Mouse (Mus musculus) E14TG2a.4 (cell line): ENCODE data around the gene Pbld1.
A peak's percentile ranks its signal among the peaks of the same experiment; 100 is the strongest.

Source experiments
- H3K27me3 ChIP-seq: 2 replicates; pipeline ENCODE4 v1.6.1; 2014; ENCODE audit warnings: low read length, control low read depth; ENCODE audit not compliant: insufficient read depth
- H3K36me3 ChIP-seq: 2 replicates; pipeline ENCODE4 v1.6.1; 2014; ENCODE audit warnings: low read length, control low read depth; ENCODE audit not compliant: insufficient read depth
- H3K4me1 ChIP-seq: replicated peaks from 2 replicates; pipeline ENCODE4 v1.6.1; 2014; ENCODE audit warnings: low read depth, low read length, control low read depth
- H3K4me3 ChIP-seq: replicated peaks from 2 replicates; pipeline ENCODE4 v1.5.1; 2014; ENCODE audit warnings: mild to moderate bottlenecking, low read length
- H3K9me3 ChIP-seq: 2 replicates; pipeline ENCODE4 v1.6.1; 2014; ENCODE audit warnings: low read length, control low read depth
- CTCF ChIP-seq: conservative IDR thresholded peaks from 2 replicates; pipeline ENCODE4 v1.5.1; 2014; ENCODE audit warnings: low read length
- NANOG ChIP-seq: IDR thresholded peaks from 2 replicates; pipeline ENCODE4 v1.6.1; 2014; ENCODE audit warnings: borderline replicate concordance, low read length, mixed read lengths
- POU5F1 ChIP-seq: IDR thresholded peaks from 2 replicates; pipeline ENCODE4 v1.6.1; 2014; ENCODE audit warnings: low read length, borderline replicate concordance

Gene Pbld1

DNA sequence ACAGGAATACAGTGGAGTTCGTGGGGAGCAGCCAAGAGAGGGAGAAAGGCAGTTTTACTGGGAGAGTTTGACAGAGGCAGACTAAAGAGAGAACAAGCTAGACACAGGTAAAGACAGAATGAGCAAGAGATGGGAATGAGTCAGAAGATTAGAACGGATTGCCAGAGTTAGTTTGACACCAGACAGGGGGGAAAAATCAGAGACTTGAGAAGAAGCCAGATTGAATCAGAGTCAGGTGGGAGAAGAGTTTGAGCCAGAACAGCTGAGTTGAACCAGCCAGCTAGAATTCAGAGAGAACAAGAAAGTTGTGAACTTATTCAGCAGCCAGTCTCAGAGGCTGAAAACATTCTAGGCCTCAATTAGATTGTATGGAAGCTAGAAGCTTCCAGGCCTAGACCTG is at the start of gene Pbld1:
Pbld1 (plus strand) TSS at position 301 of the 400 bp plus-strand sequence.
- TF ChIP-seq CTCF = no peak
- TF ChIP-seq POU5F1 = no peak
- TF ChIP-seq NANOG = no peak

DNA sequence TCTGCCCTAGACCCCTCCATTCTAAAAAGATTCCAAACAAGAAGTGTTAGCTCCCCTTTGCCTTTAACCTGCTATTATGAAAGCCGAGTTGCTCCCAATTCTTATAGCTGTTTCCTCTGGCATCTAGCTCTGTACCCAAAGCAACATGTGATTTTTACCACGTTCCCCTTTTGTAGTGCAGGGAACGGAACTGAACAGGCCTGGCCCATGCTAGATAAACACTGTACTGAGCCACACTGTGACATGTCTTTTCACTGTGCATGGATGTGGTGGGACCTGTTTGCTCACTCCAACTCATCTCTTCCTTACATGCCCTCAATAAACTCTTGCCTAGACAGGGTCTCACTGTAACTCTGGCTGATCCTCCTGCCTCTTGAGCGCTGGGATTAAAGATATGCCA is 49.7 kb upstream of the Pbld1 start:
- no peak overlapping the region for H3K4me3 ChIP-seq
- TF ChIP-seq CTCF = no peak
- TF ChIP-seq NANOG = no peak
- no peak for TF ChIP-seq POU5F1
- no peaks in the 10 kb centered on the region for H3K27me3 ChIP-seq
- H3K4me1 ChIP-seq = peaks cover 23% of the 10 kb centered on the region
- H3K36me3 ChIP-seq = peaks cover 96% of the 10 kb centered on the region
- H3K9me3 ChIP-seq = no peaks in the 10 kb centered on the region

More for the DNA sequence above, at the start of gene Pbld1:
- H3K9me3 ChIP-seq = 0 out of 2 replicates have a peak, but pooled peaks cover 3% of the 10 kb centered on the region
- no peaks in the 10 kb centered on the region for H3K36me3 ChIP-seq
- H3K27me3 ChIP-seq = peaks cover 26% of the 10 kb centered on the region
- no peak within 1 kb of the TSS for H3K4me3 ChIP-seq
- H3K4me1 ChIP-seq = peaks cover 37% of the 10 kb centered on the region

GRCm38 (mm10) chr10:63011556-63011955 is 48.4 kb upstream of the Pbld1 start:
- Histone ChIP-seq H3K9me3 (no peaks in the 10 kb centered on the region), H3K4me3 (no peak overlapping the region), H3K4me1 (peaks cover 23% of the 10 kb centered on the region), H3K36me3 (peaks cover 98% of the 10 kb centered on the region), H3K27me3 (no peaks in the 10 kb centered on the region)
- no peak for TF ChIP-seq NANOG
- no peak for TF ChIP-seq POU5F1
- TF ChIP-seq CTCF = no peak

DNA sequence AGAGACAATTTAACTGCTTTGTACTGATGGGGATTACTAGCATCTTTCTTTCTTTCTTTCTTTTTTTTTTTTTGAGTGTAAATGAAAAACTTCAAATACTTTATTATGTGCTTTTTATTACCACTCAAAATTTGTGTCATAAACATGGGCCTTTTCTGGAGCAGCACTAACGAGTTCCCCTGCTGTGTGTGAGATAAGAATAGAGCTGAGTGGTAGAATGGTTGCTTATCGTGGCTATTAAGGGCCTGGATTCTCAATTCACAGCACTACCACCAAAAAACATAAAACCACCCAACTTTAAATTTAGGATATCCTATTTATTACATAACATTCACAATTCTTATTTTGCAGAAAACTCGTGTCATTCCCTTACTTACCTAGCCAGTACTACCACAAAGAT is 46.5 kb upstream of the Pbld1 start:
- no peak for TF ChIP-seq CTCF
- TF ChIP-seq POU5F1 = no peak
- no peak for TF ChIP-seq NANOG
- Histone ChIP-seq H3K4me3 (no peak overlapping the region), H3K36me3 (peaks cover 95% of the 10 kb centered on the region), H3K27me3 (no peaks in the 10 kb centered on the region), H3K4me1 (peaks cover 19% of the 10 kb centered on the region), H3K9me3 (no peaks in the 10 kb centered on the region)

DNA sequence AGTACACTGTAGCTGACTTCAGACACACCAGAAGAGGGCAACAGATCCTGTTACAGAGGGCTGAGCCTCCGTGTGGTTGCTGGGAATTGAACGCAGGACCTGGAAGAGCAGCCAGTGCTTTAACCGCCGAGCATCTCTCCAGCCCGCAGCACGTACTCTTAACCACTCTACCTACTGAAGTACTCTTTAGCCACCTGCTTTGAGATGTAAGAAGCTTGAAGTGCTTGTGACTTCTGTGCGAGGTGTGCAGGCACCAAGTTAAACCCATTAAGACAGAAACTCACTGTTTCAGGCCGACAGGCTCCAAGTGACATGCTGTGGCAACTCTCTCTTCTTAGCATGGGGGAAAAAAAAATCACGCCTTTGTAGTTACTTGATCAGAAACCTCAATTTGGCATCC is 45.8 kb upstream of the Pbld1 start:
- Histone ChIP-seq H3K4me1 (peaks cover 21% of the 10 kb centered on the region), H3K4me3 (no peak overlapping the region), H3K36me3 (peaks cover 94% of the 10 kb centered on the region), H3K27me3 (no peaks in the 10 kb centered on the region), H3K9me3 (no peaks in the 10 kb centered on the region)
- TF ChIP-seq POU5F1 = no peak
- TF ChIP-seq CTCF = no peak
- no peak for TF ChIP-seq NANOG

DNA sequence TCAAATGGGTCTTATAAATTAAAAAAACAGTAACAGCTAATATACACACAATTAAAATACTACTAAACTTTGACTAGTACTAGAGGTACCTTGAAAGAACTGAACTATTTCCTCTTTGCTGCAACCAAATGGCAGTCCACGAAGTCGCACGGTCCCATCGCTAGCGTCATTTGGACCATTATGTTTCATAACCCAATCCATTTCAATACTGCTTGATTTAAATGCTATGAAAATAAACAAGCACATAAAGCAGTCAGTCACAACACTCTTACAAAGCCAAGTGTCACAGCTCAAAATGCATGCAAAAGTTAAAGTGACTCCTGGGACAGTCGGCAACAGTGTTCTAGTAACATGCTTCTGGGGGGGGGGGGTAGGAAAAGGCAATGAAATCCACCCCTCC is 40.7 kb upstream of the Pbld1 start:
- H3K27me3 ChIP-seq = no peaks in the 10 kb centered on the region
- H3K36me3 ChIP-seq = peaks cover 57% of the 10 kb centered on the region
- H3K4me3 ChIP-seq = no peak overlapping the region
- H3K9me3 ChIP-seq = no peaks in the 10 kb centered on the region
- TF ChIP-seq NANOG = no peak
- no peak for TF ChIP-seq CTCF
- no peak for TF ChIP-seq POU5F1
- peaks cover 30% of the 10 kb centered on the region for H3K4me1 ChIP-seq

DNA sequence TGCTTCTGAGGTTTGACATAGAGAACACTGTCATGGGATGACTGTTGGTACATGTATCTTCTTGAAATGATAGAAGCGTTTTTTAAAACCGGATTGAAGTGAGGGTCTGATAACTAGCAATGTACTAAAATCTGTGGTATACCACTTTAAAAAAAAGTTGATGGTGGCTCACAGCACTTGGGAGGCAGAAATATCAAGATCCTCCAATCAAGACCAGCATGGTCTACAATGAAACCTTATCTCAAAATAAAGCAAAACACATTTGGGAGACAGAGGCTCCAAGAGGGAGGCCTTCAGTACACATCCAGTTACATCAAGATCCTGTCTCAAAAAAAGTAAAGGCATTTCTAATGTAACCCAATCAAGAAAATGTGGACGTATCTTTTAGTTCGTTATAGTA is 38.3 kb upstream of the Pbld1 start:
- peaks cover 52% of the 10 kb centered on the region for H3K4me1 ChIP-seq
- TF ChIP-seq NANOG (no peak), CTCF (no peak)
- H3K36me3 ChIP-seq = peaks cover 36% of the 10 kb centered on the region
- H3K9me3 ChIP-seq = no peaks in the 10 kb centered on the region
- H3K4me3 ChIP-seq = peak overlapping the region; percentile 98
- no peaks in the 10 kb centered on the region for H3K27me3 ChIP-seq

- TF ChIP-seq POU5F1 = no peak
- no peak for TF ChIP-seq NANOG
- no peak for TF ChIP-seq CTCF
- Histone ChIP-seq H3K4me3 (peak overlapping the region; percentile 98), H3K27me3 (no peaks in the 10 kb centered on the region), H3K4me1 (peaks cover 54% of the 10 kb centered on the region), H3K9me3 (no peaks in the 10 kb centered on the region), H3K36me3 (peaks cover 27% of the 10 kb centered on the region)
Measured at GRCm38 (mm10) chr10:63022541-63023120, 37.3 kb upstream of the Pbld1 start.

DNA sequence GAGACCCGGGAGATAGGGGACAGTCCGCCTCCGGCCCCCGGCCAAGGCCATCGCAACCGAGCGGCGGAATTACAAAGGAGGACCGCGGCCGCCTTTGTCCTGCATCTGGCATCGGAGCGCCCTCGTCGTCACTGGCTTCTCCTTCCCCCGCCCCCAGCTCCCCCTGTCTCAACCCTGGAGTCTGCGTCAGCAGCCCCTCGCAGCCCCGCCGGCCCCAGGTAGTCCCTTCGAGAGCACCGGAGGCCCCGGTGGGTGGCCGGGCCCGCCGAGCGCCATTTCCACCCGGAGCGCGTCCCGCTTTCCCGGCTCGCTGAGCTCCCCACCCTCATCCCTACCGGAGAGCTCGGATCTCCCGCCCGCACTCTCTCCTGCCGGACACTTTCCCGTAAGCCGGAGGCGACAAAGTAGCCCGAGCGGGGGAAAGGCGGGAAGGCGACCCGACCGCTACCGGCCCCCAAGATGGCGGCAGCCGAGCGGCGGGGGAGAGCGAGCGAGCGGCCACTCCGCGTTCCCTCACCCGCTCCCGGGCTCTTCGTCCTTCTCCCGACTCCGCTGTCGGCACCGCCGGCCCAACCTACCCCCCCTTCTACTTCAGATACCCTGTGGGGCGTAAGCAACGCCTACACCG is 36.7 kb upstream of the Pbld1 start:
- H3K36me3 ChIP-seq = peaks cover 22% of the 10 kb centered on the region; the same call in 1 of the 2 replicates
- peaks cover 59% of the 10 kb centered on the region for H3K4me1 ChIP-seq
- no peaks in the 10 kb centered on the region for H3K27me3 ChIP-seq
- H3K9me3 ChIP-seq = no peaks in the 10 kb centered on the region
- peak overlapping the region; percentile 98 for H3K4me3 ChIP-seq
- TF ChIP-seq POU5F1 = no peak
- TF ChIP-seq NANOG = no peak
- TF ChIP-seq CTCF = no peak
